Mouse (Mus musculus) liver (tissue): ENCODE results near the gene Srp54c.
"Not testable (repeated sequence)": the region's sequence is repeated elsewhere in the genome, so short reads cannot be mapped to it uniquely, and the experiment has no call there.

ENCODE experiments used
- DNase-seq: peaks from one replicate; pipeline ENCODE4 v3.0.0-alpha.2; 2020; ENCODE audit warnings: mixed read lengths

The Srp54c gene

GRCm38 (mm10) chr12:55229626-55230519, at the start of gene Srp54c:
Gene Srp54c, plus strand, starts transcription at chr12:55230168.
- not testable (repeated sequence) for DNase-seq

- DNase-seq: not testable (repeated sequence)
Observed at GRCm38 (mm10) chr12:55187686-55188085, 42.3 kb upstream of the Srp54c start.

GRCm38 (mm10) chr12:55189127-55189526, 40.8 kb upstream of the Srp54c start:
- not testable (repeated sequence) for DNase-seq

GRCm38 (mm10) chr12:55199306-55199705, 30.7 kb upstream of the Srp54c start, which contains the start of gene 1700047I17Rik2:
Gene 1700047I17Rik2, plus strand, starts transcription at chr12:55199592.
- not testable (repeated sequence) for DNase-seq

GRCm38 (mm10) chr12:55199799-55200198, 30.2 kb upstream of the Srp54c start:
- not testable (repeated sequence) for DNase-seq

GRCm38 (mm10) chr12:55212944-55213343, 17.0 kb upstream of the Srp54c start:
- DNase-seq: not testable (repeated sequence)

GRCm38 (mm10) chr12:55230520-55230861, 523 bp downstream of the Srp54c start:
- DNase-seq: not testable (repeated sequence)

- DNase-seq: not testable (repeated sequence)
Observed at GRCm38 (mm10) chr12:55242243-55242642, 12.3 kb downstream of the Srp54c start.

- DNase-seq: not testable (repeated sequence)
Observed at GRCm38 (mm10) chr12:55261950-55262349, 32.0 kb downstream of the Srp54c start.

GRCm38 (mm10) chr12:55263385-55263784, 33.4 kb downstream of the Srp54c start:
- DNase-seq: not testable (repeated sequence)

GRCm38 (mm10) chr12:55272243-55272642, 42.3 kb downstream of the Srp54c start:
- DNase-seq: peak; percentile 6

- not testable (repeated sequence) for DNase-seq
Observed at GRCm38 (mm10) chr12:55277583-55277982, 47.6 kb downstream of the Srp54c start.

- no peak for DNase-seq
Observed at GRCm38 (mm10) chr12:55298112-55298511, 68.1 kb downstream of the Srp54c start.

GRCm38 (mm10) chr12:55299336-55299735, 69.4 kb downstream of the Srp54c start, which contains the start of gene 1110008L16Rik:
Gene 1110008L16Rik, plus strand, starts transcription at chr12:55299577.
- DNase-seq: no peak

- DNase-seq: no peak
Observed at GRCm38 (mm10) chr12:55300820-55301351, 70.9 kb downstream of the Srp54c start.

GRCm38 (mm10) chr12:55301472-55302300, 71.7 kb downstream of the Srp54c start:
- no peak for DNase-seq

GRCm38 (mm10) chr12:55302485-55303441, 72.8 kb downstream of the Srp54c start, which contains the start of gene Ppp2r3c:
Gene Ppp2r3c, minus strand, starts transcription at chr12:55302998.
- DNase-seq: peak; percentile 94

- no peak for DNase-seq
Observed at GRCm38 (mm10) chr12:55306371-55306770, 76.4 kb downstream of the Srp54c start.

- no peak for DNase-seq
Observed at GRCm38 (mm10) chr12:55307566-55307965, 77.6 kb downstream of the Srp54c start.

GRCm38 (mm10) chr12:55308731-55309130, 78.8 kb downstream of the Srp54c start:
- DNase-seq: no peak

GRCm38 (mm10) chr12:55309501-55309900, 79.5 kb downstream of the Srp54c start:
- no peak for DNase-seq

- DNase-seq: no peak
Observed at GRCm38 (mm10) chr12:55311841-55312240, 81.9 kb downstream of the Srp54c start.
